Mouse (Mus musculus): ENCODE data around the gene Scn10a.

- TF ChIP-seq CTCF (IDR thresholded peaks at IDR 0.05) (no peak; the same call in 1 of the 2 replicates), EP300 (IDR thresholded peaks at IDR 0.05) (no peak)
These were observed 41.1 kb upstream of the Scn10a start for GRCm38 (mm10) chr9:119760226-119760625.
